Mouse (Mus musculus): ENCODE data around the gene Zfp819. TPM values are rescaled to one million over a fixed set of nuclear protein-coding genes. Genes with fewer than 3 reads are reported as not detected.
A peak's percentile ranks its signal among the peaks of the same experiment; 100 is the strongest.

Zfp819 gene
- total RNA-seq (2021): not detected
- long read RNA-seq, experiment 1: 0 reads
- long read RNA-seq, experiment 2: 0 reads

DNA sequence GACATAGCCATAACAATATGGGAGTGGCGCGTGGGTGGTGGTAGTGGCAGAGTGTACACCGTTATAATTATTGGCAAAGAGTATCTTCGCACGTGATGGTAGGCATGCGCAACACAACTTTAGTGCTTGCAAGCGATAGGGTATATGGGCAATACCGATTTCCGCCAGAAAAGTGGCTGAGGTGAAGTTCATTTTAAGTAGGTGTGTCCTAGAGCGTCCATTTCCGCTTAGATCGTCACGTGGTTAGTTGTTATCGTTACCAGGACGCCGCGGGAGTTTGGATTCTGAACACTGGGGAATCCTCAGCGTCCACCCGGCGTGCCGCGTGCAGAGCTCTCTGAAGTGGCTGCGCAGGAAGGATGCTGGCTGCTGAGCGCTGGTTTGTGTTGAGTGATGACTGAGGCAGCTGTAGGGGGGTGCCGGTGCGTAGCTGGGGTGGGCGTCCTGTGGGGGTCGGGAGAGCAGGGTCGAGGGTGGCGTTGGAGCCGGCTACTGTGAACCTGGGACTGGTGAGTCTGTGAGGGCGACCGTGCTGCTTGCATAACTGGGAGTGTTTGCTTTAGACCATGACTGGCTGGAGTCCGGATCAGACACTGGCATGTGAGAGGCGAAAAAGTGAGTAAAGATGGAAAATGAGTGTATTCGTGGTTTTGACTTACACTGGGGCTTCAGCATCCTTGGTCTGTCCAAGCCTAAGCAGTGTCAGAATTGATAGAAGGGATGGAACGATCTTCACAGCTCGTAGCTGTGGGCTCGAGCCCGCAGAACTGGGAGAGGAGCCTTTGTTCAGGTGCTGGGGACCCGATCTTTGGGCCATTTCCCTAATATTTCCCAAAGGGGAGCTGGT lies at the start of gene Zfp819:
Zfp819 (plus strand) TSS at position 274 of the 847 bp plus-strand sequence.
- DNase-seq: peak; percentile 51

DNA sequence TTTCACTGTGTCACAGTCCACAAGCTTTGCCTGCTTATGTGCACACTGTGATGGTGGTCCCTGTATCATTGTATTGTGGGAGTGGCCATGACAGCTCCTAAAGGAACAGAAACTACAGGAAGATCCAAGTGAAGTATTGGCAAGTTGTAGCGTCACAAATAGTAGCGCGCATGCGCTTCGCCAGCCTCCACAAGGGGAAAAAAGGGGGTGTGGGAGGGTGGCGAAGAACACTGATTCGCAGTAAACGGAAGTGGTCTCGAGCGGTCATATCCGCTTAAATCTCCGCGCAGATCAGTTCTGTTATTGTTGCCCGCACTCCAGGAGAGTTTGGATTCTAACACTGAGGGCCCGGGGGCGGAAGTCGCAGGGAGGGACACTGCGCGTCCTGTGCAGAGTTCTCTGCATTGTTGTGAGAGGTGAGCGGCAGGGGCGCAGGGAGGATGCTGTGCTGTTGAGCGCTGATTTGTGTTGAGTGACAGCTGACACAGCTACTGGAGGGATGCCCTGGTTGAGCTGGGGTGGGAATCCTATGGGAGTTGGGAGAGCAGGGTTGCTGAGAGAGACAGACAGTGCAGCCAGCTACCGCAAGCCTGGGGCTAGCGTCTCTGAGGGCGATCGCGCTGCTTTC lies 44.8 kb upstream of the Zfp819 start, which contains the start of gene Zfp658:
Zfp658 (plus strand) TSS at position 251 of the 628 bp plus-strand sequence.
- peak; percentile 80 for DNase-seq

DNA sequence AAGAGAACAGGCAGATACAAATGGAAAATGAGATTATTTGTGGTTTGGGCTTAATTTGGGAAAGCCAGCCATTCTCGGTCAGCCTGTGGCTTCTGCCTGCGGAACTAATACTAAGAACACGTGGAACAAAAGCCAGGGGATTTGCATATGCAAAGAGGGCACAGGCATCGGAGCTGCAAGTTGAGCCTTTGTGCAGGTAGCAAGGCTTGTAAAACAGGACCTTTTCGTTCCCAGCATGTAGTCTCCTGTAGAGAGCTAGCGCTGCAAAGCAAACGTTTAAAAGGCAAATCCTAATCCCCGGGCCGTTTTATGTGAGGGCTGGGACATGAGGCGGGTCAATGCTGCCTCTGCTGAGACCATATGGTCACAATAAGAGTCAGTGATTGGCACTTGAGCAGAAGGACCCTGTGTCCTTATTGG lies 44.3 kb upstream of the Zfp819 start:
- DNase-seq: no peak

DNA sequence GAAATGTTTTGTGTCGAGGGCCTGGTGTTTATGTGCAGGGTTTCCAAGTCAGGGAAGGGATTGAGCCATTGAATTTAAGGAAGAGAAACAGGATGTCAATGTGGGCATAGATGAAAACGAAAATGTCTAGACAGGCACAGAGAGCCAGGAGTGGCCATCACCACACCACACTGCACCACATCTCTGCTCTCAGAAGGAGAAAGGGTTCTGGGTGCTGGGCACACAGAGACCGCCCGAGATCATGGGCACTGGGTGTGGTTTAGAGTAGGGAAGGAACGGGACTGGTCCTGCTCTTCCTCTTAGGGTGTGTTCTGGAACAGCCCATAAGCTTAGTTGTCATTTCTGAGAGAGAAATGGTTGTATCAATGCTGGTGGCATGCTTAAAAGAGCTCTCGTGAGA lies 43.7 kb upstream of the Zfp819 start:
- no peak for DNase-seq

DNA sequence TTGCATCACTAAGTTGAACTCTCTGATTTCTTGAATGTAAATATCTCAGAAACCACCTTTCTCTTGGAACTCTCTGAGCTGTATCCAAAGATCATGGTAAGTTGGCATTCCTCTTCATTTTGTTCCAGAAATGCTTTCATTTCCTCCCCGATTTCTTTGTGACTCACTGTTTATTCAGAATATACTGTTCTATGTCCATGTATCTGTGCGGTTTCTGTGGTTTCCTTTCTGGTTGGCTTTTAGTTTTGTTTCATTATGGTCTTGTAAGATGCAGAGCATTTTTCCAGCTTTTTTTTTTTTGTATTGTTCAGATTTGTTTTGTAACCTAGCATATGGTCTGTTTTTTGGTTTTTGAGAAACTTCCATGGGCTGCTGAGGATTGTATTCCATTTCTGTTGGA lies 35.8 kb upstream of the Zfp819 start:
- DNase-seq: no peak

DNA sequence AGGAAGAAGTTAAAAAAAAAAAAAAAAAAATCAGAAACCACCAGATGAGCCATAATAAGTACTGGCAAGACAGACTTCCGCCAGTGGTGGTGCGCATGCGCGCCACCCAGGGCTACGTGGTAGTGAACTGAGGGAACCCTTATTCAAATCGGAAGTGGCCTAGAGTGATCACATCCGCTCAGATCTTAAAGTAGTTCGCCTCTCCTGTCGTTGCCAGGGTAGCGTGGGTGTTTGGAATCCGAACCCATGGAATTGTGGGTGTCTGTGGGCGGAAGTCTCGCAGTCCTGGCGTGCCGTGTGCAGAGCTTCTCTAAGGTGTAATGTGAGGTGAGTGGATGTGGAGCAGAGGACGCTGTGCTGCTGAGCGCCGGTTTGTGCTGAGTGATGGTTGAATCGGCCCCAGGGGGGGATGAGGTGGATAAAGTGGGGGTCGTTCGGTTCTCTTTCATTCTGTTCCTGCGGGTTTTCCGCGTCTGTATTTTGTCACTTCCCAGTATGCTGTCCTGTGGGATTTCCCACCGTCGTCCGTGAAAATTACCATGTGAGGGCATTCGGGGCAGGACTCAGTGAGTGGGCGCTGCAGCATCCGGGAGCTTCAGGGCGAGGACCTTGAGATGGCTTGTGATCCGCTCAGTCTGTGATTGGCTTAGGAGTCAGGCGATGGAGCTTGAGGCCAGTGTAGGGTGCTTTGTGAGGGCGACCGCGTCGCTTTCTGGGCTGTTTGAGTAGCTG lies 27.4 kb upstream of the Zfp819 start, which contains the start of gene Zfp719:
Zfp719 (plus strand) TSS at position 171 of the 732 bp plus-strand sequence.
- peak; percentile 86 for DNase-seq

DNA sequence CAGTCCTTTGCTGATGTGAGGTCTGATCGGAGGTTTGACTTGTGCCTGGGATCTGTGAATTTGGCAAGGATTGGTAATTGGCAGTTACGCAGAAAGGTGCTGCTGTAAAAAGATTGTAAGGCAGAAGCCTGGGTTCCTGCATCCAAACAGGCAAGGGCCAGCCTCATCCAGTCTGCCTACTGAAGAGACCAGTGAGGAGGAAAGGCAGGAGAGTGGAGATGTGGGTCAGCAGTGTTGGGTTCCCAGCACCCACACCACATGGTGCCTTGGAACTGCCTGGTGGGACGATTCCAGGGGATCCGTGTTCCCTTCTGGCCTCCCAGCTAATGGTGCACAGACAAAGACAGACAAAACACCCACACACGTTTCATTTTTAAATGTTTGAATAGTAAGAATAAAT lies 26.4 kb upstream of the Zfp819 start:
- no peak for DNase-seq

DNA sequence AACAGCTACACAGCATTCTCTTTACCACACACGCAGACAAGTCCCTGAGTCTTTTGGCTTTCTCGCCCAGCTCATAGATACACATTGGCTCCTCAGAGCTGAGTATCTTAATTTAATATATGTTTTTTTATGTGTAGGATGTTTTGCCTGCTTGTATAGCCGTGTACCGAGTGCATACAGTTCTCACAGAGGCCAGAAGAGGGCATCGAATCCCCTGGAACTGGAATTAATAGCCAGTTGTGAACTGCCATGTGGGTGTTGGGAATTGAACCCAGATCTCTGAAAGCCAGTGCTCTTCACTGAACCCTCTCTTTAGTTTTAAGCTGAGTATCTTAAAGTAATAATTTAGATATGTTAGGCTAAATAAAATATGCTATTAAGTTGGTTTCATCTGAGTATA lies 22.2 kb upstream of the Zfp819 start:
- no peak for DNase-seq

DNA sequence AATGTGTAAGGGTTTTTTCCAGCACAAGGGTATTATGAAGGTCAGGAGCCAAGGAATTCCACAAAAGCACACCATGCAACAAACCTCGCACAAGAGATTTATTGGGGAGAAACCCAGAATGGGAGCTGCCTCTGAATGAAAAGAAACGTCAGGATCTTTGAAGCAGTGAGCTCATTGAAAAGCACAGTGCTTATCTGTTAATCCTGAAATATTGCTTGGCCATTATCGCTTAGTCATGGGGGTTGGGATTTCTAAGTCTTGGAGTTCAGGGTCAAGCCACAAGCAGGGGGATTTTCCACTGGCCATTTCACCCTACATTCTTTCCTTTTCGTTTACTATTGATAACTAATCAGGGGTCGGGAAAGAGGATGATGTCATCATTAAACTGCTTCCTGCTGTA lies 5.1 kb upstream of the Zfp819 start:
- no peak for DNase-seq

DNA sequence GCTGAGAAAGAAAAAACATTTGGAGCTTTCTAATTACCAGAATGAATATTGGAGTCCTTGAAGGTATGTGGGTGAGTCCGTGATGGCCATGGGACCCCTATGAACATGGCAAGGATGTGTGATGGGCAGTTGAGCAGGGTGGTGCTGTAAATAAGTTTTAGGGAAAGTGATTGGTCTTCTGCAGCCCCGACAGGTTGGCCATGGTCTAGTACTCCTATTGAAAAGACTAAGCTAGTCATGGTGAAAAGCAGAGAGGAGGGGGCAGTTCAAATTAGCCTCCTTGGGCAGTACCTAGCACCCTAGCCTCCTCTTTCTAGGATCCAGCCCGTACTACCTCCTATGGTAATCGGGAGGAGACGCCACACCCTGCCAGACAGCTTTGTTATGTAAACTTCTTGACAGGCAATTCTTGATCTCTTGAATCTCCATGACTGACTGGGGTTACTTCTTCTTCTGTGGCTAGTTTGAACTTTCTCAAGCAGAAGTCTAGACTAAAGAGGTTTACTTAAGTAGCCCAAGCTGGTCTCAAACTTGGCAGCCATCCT lies 846 bp downstream of the Zfp819 start:
- no peak for DNase-seq

DNA sequence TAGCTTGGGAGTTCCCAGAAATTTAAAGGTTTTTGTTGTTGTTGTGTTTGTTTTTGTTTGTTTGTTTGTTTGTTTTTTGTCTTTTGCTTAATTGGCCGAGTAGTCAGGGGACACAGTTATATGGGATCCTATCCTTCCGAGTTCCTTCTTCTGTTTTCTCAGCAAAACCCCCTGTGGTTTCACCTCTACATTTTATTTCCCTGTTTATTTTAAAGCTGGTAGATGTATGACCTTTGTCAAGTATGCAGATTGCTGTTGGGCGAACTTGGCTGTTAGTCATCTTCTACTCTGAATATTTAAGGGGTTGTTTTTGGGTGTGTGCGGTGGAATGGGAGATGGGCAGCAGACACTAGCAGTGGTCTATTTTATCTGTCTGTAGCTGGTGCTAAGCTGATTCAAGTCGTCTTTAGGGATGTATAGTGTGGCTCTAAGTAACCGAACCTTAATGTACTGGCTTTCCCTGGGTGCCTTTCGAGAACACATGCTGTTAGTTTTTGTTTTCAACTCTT lies 1.4 kb downstream of the Zfp819 start:
- no peak for DNase-seq

DNA sequence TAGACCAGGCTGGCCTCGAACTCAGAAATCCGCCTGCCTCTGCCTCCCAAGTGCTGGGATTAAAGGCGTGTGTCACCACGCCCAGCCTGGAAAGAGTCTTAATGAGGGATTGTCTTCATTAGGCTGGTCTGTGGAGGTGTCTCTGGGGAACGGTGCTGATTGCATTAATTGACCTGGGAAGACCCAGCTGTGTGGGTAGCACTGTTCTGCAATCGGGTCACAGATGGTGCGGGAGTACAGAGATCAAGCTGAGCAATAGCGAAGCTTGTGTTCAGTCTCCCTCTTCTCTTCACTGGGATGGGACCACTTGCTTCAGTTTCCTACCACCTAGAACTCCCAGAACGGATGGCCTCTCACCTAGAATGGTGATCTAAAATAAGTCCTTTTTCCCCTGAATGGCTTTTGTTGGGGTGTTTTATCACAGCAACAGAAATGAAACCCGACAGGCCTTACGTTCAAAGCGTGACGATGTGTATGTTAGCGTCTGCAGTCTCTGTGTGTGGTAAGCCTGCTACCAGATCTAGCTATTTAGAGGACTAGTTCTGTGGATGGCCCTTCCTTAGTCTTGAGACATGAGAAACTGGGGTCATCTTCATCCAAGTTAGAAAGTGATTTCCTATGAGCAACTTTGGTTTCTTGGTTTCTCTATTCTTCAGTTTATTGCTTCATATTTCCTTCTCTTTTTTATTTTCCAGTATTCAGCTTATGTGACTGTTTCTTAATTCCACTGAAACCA lies 7.0 kb downstream of the Zfp819 start:
- no peak for DNase-seq

DNA sequence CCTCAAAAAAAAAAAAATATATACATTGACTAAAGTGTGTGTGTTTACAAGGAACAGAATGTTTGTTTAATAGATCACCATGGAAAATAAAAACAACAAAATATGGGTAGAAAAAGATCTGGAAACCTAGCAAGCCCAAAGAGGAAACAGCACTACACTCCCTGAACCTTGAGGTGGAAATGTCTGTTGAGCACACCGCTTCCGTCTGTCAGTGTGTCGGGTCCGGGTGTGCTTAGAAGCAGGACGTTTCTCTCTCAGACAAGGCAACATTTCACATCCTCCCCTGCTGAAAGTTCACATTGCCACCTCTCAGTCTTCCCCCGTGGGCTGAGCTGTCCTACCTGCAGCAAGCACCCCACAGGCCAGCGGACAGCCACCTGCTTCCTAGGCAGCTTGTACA lies 16.0 kb downstream of the Zfp819 start:
- no peak for DNase-seq

DNA sequence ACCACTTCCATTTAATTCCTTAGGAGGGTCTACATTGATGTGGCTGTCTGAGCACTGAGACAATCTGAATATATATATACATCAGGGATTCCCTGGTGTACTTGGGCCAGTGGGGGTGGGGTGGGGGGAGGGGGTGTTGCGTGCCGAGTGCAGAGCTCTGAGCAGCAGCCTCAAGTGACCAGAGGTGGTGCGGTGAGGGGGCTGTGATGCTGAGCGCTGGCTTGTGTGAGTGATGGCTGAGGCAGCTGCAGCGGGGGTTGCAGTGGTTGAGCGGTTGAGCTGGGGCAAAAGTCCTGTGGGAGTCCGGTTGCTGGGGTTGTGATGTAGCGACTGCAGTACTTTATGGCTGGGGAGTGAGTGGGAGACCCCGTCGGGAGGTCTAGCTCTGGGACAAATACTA lies 16.9 kb downstream of the Zfp819 start:
- DNase-seq: no peak

DNA sequence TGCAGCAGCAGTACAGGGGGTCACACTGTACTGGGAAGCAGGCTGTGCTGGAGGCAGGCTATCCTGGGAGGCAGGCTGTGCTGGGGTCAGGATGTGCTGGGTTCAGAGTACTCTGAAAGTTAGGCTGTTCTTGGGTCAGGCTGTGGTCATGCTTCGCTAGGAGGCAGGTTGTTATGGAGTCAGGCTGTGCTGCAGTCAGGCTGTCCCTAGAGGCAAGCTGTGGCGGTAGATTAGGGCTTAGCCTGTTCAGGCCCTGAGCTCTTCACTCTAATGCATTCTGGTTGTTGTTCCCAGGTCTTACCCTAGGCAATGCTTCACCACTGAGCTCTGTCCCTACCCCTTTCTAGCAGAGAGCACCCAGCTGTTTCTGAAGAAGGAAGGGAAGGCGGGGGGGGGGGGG lies 18.1 kb downstream of the Zfp819 start:
- no peak for DNase-seq

DNA sequence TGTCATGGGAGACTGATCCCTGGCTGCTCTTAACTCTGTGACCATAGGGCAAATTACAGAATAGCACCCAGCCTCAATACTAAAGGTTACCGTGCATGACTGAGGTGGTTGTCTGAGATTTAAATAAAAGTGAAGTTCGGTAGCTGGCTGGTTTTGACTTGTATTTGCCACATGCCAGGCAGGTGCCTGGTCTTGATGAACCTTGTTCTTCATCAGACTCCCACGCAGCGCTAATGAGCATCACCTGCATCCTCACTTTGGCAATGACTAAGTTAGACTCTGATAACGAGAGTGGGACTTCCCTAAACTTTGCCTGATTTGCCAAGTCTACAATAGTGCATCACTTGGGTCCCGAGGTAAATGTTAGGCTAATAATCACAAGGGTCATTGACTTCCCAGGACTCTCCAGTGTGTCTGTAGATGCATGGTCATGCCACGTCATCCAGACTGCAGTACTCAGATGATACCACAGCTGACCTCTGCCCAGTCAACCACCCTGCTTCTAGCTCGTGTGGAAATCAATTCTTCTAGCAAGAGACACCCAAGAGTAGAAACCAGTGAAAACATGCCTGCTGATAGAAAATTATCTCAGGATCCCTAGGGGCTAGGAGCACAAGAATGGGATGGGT lies 18.9 kb downstream of the Zfp819 start:
- no peak for DNase-seq

DNA sequence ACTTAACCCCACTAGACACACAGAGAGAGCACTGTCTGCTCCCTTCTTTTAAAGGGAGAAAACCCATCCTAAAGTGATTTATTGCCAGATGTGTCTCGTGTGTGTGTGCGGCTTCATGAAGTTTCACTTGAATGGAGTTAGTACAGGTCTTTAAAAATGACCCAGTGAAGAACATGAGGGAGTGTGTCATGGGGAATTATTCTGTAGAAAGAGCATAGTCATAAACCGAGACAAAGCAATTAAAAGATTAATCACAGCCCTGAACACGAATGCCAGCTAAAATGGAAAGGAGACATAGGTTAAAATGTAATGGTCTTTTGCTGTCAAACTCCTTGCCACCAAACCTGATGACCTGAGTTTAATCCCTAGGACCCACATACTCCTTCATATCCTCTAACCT lies 27.0 kb downstream of the Zfp819 start:
- DNase-seq: no peak

DNA sequence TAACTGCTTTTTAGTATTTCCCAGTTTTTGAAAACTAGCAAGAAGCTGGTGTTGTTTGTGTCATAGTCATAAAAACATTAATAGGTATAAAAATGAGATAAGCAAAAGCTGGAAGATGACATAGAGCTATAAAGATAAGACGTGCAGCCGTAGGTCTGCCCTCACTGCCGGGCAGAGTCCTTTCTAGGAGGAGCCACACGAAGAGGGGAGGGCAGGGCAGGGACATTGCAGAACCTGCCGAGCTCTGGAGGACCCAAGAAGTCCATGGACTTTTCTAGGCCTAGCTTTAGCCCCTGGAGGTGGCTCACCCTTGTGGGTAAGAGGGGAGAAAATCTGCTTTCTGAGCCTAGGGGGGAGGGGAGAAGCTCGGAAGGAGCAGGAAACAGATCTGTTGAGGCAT lies 27.5 kb downstream of the Zfp819 start, which contains the start of gene Ceacam18:
Ceacam18 (plus strand) TSS at position 208 of the 400 bp plus-strand sequence.
- DNase-seq: no peak

DNA sequence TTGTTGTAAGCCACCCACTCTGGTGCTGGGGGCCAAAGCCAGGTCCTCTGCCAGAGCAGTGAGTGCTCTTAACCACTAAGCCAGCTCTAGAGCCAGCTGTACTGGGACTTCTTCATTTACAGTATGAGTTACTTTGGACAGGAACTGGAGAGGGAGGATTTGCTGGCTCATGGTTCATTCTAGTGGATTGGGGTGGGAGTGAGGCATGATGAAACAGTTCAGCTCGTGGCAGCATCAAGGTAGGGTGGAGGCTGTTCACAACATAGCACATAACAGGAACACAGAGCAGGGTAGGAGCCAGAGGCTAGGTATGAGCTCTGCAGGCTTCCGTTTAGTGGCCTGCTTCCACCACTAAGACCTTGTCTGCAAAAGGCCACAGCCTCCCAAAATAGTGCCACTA lies 29.2 kb downstream of the Zfp819 start:
- DNase-seq: no peak

DNA sequence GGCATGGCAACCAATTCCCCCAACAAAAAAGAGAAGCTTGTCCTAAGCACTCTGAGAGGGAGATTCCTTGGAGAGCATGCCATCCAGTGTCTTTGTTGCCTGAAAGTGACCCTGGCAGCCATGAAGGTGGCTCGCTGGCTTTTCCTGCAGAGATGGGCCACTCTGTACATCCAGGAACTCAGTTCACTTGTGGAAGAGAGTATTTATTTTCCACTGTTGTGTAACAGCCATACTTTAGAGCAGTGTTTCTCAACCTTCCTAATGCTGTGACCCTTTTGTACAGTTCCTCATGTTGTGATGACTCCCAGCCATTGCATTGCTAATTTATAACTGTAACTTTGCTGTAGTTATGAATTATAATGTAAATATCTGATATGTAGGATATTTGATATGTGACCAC lies 30.1 kb downstream of the Zfp819 start:
- DNase-seq: no peak

DNA sequence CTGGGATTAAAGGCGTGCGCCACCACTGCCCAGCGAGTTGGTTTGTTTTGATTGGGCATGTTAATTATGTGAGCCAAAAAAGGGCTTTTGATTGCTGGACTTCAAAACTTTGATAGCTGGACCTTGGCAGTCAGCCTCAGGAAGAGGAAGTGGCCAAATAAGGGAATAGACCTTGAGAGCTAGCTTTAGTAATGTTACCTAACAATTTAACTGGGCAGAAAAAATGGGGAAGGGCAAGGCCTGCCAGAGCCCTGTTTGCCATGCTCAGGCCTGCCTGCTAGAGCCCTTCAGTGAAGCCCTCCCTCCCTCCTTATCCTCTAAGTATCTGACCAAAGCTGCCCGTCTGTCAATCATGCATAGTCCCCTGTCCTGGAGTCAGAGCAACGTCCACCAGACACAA lies 35.6 kb downstream of the Zfp819 start:
- DNase-seq: no peak

All from gastrocnemius, postnatal 10 days (tissue).